Mouse (Mus musculus): ENCODE results near the gene Nemp1. TPM values are rescaled to one million over a fixed set of nuclear protein-coding genes. Genes with fewer than 3 reads are reported as not detected.

Nemp1 gene
- polyA plus RNA-seq (2017; shearing (Covaris generic)), result 13.9 TPM

DNA sequence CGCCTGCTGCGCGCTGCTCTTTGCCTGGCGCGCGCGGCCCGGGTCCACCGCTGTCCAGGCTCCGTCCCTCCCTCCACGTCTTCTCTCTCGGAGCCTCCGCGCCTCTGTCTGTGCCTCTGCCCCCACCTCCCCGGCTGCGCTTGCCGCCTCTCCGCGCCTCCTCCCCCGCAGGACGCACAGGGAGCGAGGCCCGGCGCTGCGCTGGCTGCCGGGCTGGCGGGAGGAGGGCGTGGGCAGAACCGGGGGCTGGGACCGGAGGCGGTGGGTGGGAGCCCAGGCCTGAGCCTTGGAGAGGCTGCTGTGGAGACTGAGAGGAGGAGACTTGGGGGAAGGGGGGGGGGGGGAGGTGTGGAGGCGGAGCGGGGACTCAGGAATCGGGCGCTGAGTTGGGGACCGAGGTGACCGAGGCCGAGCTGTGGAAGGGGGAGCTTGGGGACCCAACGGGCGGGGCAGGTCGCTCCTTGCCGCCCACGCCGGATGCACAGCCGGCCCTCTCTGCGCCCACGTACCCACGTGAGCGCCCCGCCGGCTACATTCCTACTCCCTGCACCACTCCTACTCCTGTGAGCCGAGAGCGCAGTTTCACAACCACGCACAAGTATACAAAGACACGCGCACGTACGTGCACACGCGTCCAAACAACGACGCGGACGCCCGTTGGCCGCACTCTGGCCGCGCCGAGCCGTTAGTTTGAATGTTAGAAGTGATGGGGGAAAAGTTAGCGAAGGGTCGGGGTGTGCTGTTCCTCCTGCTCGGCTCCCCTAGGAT is at the start of gene Nemp1:
Nemp1 (plus strand) TSS at position 401 of the 768 bp plus-strand sequence.

DNA sequence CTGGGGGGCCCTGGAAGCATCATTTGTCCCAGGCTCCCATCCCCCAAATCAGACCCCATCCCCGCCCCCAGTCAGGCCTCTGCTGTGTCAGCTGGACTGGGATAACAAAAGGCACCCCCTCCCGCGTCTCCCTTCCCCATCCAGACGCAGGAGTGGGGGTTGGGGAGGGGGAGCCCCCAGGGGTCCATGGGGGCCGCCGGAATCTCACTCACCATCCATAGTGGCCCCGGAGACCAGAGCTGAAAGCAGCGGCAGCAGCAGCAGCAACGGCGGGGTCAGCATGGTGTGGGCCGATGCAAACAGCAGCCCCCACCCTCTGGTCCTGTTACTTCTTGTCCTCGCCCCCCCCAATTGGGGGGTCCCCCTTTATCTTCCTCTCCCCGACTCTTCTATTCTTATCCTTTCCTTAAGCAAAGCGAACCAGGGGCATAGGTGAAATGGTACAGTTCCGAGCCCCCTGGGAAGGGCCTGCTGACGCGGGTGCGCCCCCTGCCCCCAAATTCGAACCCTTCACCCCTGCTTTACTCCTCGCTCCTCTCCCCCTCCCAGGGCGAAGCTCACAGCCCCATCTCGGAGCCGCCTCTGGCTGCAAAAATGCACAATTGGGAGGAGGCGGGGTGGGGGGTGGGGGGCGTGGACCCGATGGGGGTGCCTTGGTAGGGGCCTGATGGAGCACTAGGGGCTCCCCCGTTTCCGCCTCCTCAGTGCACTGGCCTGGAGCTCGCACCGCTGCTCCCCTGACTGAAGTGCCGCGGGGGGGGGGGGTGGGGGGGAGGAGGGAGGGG is 46.1 kb upstream of the Nemp1 start, which contains the start of gene Lrp1:
Lrp1 (minus strand) TSS at position 743 of the 785 bp plus-strand sequence.

DNA sequence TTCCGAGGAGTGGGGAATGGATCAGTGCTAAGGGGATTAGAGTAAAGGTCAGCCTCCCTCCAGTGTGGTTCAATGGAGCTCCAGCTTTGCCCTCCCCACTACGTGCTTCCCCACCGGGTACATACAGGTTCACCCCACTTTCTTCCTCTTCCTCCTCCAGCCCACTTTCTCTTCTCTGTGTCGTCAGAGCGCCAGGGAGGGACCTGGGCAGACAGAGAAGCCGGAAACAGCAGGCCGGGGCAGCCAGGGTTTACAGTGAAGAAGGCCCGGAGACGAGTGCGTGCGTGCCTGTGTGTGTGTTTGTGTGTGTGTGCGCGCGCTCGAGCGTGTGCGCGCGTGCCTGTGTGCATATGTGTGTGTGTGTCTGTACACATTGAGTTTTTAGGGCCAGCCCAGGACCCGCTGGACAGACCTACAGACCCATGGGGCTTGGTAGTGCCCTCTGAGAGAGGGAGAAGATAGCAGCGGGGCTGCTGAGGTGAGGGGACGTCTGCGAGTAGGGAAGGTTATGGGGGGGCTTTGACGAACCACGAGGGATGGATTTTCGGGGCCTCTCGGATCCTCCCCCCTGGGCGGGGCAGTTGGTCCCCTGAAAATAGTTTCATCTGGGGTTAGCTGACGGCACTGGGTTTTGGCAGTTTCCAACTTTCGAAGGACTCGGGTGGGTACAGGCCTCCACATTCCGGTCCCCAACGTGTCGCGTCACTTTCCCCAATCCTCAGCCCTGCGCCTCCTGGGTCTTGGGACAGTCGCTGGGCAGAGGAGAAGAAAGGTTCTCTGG is 23.7 kb upstream of the Nemp1 start, which contains the start of gene Stat6:
Stat6 (plus strand) TSS at position 215 of the 781 bp plus-strand sequence.

DNA sequence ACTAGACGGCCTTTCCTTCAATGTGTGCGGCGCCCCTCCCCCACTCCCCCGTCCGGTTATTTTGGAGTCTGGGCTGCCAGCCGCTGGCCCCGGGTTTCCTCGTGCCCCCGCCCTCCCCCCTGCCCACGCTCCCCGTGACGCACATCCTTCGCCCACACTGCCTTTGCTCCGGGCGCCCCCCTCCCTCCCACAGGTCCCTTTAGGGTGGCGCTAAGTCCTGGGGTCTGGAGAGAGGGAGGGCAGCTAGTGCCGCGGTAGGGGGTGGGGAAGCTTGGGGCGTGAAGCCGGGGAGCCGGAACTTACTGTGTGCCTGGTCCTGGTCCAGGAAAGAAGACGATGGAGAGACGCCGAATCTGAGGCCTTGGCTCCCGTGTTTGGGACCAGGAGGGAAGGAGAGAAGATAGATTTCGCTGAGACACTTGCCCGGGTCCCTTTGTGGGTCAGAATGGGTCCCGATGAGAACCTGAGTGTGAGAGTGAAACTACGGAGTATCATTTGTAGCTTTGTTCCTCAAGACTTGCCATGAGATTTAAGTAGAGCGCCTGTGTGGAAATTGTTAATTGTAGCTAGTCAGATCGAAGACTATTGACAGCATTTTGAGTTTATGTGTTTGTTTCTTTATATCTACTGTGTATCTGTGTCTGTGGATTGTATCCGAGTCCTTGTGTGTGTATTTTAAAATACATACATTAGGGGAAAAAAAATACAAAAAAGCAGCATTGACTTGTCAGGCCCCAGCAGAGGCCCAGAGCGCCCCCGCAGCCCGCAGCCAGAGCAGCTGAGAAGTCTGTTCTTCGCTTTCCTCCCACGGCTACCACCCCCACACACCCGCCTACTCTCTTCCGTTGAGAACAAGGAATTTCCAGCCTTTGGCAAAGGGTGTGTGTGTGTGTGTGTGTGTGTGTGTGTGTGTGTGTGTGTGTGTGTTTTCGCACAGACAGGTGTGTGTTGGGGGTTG is 1.7 kb downstream of the Nemp1 start, which contains the start of gene Nab2:
Nab2 (minus strand) TSS at position 476 of the 958 bp plus-strand sequence.

DNA sequence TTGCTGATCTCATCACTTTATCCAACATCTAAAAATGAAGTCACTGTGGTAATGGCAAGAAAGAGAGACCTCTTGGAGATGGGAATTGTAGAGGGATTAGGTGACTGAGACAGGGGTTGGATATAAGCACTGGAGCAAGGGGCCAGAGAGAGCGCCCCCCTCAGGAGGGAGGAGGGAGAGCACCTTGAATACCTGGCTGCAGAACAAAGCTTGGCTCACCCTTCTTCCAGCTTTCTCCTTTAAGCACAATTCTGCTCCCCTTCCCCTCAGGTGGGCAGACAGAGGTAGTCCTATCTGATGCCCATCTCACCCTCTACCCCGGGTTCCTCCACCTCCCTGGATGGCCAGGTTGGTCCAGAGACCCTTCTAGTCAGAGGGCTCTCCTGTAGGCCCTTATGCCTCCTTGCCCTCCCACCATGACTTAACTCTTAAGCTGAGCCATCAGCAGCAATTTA is 38.1 kb downstream of the Nemp1 start, which contains the start of gene Myo1a:
Myo1a (plus strand) TSS at position 405 of the 455 bp plus-strand sequence.

DNA sequence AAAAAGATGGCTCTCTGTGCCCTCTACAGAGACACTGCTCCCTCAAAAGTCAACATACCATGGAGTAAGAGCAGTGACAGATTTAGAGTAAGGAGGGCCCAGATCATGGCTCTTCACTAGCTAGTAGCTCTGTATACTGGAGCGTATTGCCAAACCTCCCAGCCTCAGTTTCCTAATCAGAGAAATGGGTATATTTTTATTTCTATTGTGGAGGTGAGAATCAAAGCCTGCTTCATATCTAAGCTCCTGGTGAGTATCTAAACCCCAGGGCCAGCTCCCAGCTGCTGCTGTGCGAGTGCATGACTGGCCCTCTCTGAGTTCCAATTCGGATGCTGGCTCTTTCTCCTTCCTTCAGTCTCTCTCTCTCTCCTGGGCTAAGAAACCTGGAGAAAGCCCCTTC is 57.5 kb downstream of the Nemp1 start, which contains the start of gene Tac2:
Tac2 (plus strand) TSS at position 301 of the 400 bp plus-strand sequence.

DNA sequence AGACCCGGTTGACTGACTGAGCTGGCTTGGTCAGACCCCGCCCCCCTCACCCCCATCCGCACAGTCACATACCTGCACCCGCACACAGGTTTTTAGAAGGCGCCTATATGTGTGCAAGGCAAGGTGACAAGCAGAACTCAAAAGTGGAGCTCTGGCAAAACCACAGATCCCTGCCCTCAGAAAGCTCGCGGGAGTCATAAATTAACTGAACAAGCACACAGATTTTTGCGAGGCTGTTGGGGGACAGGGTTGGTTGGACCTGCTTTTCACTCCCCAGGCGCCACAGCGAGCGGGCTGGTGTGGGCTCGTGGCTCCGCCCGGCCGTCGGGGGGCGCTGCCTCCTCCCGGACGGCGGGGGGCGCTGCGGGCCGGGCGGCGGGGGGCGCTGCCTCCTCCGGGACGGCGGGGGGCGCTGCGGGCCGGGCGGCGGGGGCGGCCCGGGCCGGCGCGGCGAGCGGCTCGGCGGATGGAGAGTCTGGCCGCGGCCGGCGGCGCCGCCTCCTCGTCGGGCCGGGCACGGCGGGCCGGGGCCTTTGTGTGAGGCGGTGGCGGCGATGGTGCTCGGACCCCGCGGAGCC is 72.5 kb downstream of the Nemp1 start, which contains the start of gene Zbtb39:
Zbtb39 (plus strand) TSS at position 456 of the 578 bp plus-strand sequence.

Other genes starting within 250 kb of the Nemp1 start
- gene Stac3, start 165.2 kb upstream of the Nemp1 start, polyA plus RNA-seq (2017; shearing (Covaris generic)), result 0.49 TPM
- not detected for gene Ndufa4l2, start 151.9 kb upstream of the Nemp1 start, polyA plus RNA-seq (2017; shearing (Covaris generic))
- 95.5 TPM for gene Shmt2, start 144.5 kb upstream of the Nemp1 start, polyA plus RNA-seq (2017; shearing (Covaris generic))
- gene Nxph4, start 132.3 kb upstream of the Nemp1 start, polyA plus RNA-seq (2017; shearing (Covaris generic)), result not detected
- 1.4 TPM for gene Lrp1, start 45.8 kb upstream of the Nemp1 start, polyA plus RNA-seq (2017; shearing (Covaris generic))
- gene Stat6, start 23.9 kb upstream of the Nemp1 start, polyA plus RNA-seq (2017; shearing (Covaris generic)), result 291 TPM
- 73.1 TPM for gene Nab2, start 1.7 kb downstream of the Nemp1 start, polyA plus RNA-seq (2017; shearing (Covaris generic))
- gene Myo1a, start 38.3 kb downstream of the Nemp1 start, polyA plus RNA-seq (2017; shearing (Covaris generic)), result 0.11 TPM
- gene Tac2, start 57.6 kb downstream of the Nemp1 start, polyA plus RNA-seq (2017; shearing (Covaris generic)), result not detected
- 0.28 TPM for gene Zbtb39, start 72.6 kb downstream of the Nemp1 start, polyA plus RNA-seq (2017; shearing (Covaris generic))
- gene Gpr182, start 84.8 kb downstream of the Nemp1 start, polyA plus RNA-seq (2017; shearing (Covaris generic)), result 0.09 TPM
- gene Rdh1, start 92.8 kb downstream of the Nemp1 start, polyA plus RNA-seq (2017; shearing (Covaris generic)), result 0.17 TPM
- 0.13 TPM for gene Rdh16f1, start 92.9 kb downstream of the Nemp1 start, polyA plus RNA-seq (2017; shearing (Covaris generic))
- gene Rdh9, start 109.5 kb downstream of the Nemp1 start, polyA plus RNA-seq (2017; shearing (Covaris generic)), result not detected
- gene Rdh16, start 134.3 kb downstream of the Nemp1 start, polyA plus RNA-seq (2017; shearing (Covaris generic)), result not detected
- not detected for gene Rdh19, start 183.0 kb downstream of the Nemp1 start, polyA plus RNA-seq (2017; shearing (Covaris generic))
- not detected for gene Rdh16f2, start 199.6 kb downstream of the Nemp1 start, polyA plus RNA-seq (2017; shearing (Covaris generic))
- gene Rdh7, start 221.9 kb downstream of the Nemp1 start, polyA plus RNA-seq (2017; shearing (Covaris generic)), result not detected
- not detected for gene Sdr9c7, start 231.6 kb downstream of the Nemp1 start, polyA plus RNA-seq (2017; shearing (Covaris generic))

All from activated CD4-positive, CD25-positive, alpha-beta regulatory T cell, adult 9 weeks (primary cell).